Mouse (Mus musculus) limb, embryonic 11.5 days (tissue): ENCODE results near the gene Kif19a. TPM values are rescaled to one million over a fixed set of nuclear protein-coding genes. Genes with fewer than 3 reads are reported as not detected.
A peak's percentile ranks its signal among the peaks of the same experiment; 100 is the strongest.

Experiments
- ATAC-seq: fragments of 200-750 bp; cut with Nextera tagmentation; 2 replicates; pipeline ENCODE4 v1.8.0; 2017; ENCODE audit warnings: low read depth; ENCODE audit not compliant: insufficient number of reproducible peaks, low FRiP score, low TSS enrichment
- DNase-seq: peaks from one replicate; pipeline ENCODE4 v3.0.0-alpha.2; 2015; ENCODE audit warnings: low spot score
- H3K27ac ChIP-seq: fragments of 300-500 bp; sonication (generic); replicated peaks from 2 replicates; pipeline ENCODE4 v1.5.1; 2014; ENCODE audit warnings: low read depth, mild to moderate bottlenecking, low read length
- H3K27me3 ChIP-seq: fragments of 300-500 bp; sonication (generic); 2 replicates; pipeline ENCODE4 v1.6.1; 2014; ENCODE audit warnings: mild to moderate bottlenecking, low read length, mixed read lengths; ENCODE audit not compliant: control insufficient read depth, insufficient read depth
- H3K36me3 ChIP-seq: fragments of 300-500 bp; sonication (generic); 2 replicates; pipeline ENCODE4 v1.6.1; 2014; ENCODE audit warnings: mild to moderate bottlenecking, low read length, moderate library complexity, mixed read lengths; ENCODE audit not compliant: control insufficient read depth, insufficient read depth
- H3K4me1 ChIP-seq: fragments of 300-500 bp; sonication (generic); 2 replicates; pipeline ENCODE4 v1.6.1; 2014; ENCODE audit warnings: low read length, mixed read lengths; ENCODE audit not compliant: control insufficient read depth, insufficient read depth
- H3K4me2 ChIP-seq: fragments of 300-500 bp; sonication (generic); 2 replicates; pipeline ENCODE4 v1.6.1; 2014; ENCODE audit warnings: low read depth, mild to moderate bottlenecking, moderate library complexity; ENCODE audit not compliant: severe bottlenecking
- H3K4me3 ChIP-seq: fragments of 300-500 bp; sonication (generic); 2 replicates; pipeline ENCODE4 v1.5.1; 2014; ENCODE audit warnings: low read depth, low read length
- H3K9ac ChIP-seq: fragments of 300-500 bp; sonication (generic); 2 replicates; pipeline ENCODE4 v1.6.1; 2014; ENCODE audit warnings: mild to moderate bottlenecking, low read length
- H3K9me3 ChIP-seq: fragments of 300-500 bp; sonication (generic); 2 replicates; pipeline ENCODE4 v1.6.1; 2016; ENCODE audit warnings: low read length; ENCODE audit not compliant: control insufficient read depth
- WGBS: fragments of 180-500 bp; shearing (Covaris S2); extraction: QIAGEN DNeasy Blood & Tissue Kit; methylation state at CpG from one replicate; pipeline ENCODE4 v1.1.7; 2014; 5-methylcytosine and 5-hydroxymethylcytosine counted together
- polyA plus RNA-seq: library from polyadenylated mRNA; unstranded; fragments of >200 nt; fragmentation: Nextera tagmentation; extraction: Ambion mirVana; gene quantifications from 2 replicates; pipeline ENCODE4 v1.2.1, GENCODE M21; 2014

Gene Kif19a
- polyA plus RNA-seq, 1 experiment from 2014 or later = 0.15 TPM

GRCm38 (mm10) chr11:114727826-114728186, 37.4 kb upstream of the Kif19a start:
- peaks cover 15% of the 10 kb centered on the region for H3K4me1 ChIP-seq
- WGBS = 34% methylated on average over 5 of the region's 5 CpGs
- peak overlapping the region; percentile 54; the same call in 1 of the 2 replicates for H3K4me2 ChIP-seq
- H3K27me3 ChIP-seq = no peaks in the 10 kb centered on the region
- H3K27ac ChIP-seq = no peak overlapping the region
- ATAC-seq (no peak), DNase-seq (no peak)
- H3K9me3 ChIP-seq = no peaks in the 10 kb centered on the region
- no peak overlapping the region for H3K9ac ChIP-seq
- H3K36me3 ChIP-seq = no peaks in the 10 kb centered on the region
- H3K4me3 ChIP-seq = no peak overlapping the region

GRCm38 (mm10) chr11:114728333-114728732, 36.9 kb upstream of the Kif19a start:
- H3K27me3 ChIP-seq = no peaks in the 10 kb centered on the region
- ATAC-seq = no peak

GRCm38 (mm10) chr11:114729832-114730363, 35.3 kb upstream of the Kif19a start:
- ATAC-seq (no peak), DNase-seq (no peak)
- Histone ChIP-seq H3K9ac (no peak overlapping the region), H3K9me3 (no peaks in the 10 kb centered on the region), H3K4me2 (no peak overlapping the region), H3K27me3 (no peaks in the 10 kb centered on the region), H3K4me1 (peaks cover 13% of the 10 kb centered on the region), H3K27ac (no peak overlapping the region), H3K4me3 (no peak overlapping the region), H3K36me3 (no peaks in the 10 kb centered on the region)
- 53% methylated on average over 6 of the region's 6 CpGs for WGBS

More at GRCm38 (mm10) chr11:114728333-114728732, 36.9 kb upstream of the Kif19a start:
- WGBS = 44% methylated on average over 5 of the region's 5 CpGs
- no peaks in the 10 kb centered on the region for H3K36me3 ChIP-seq
- DNase-seq = no peak
- no peak overlapping the region for H3K4me3 ChIP-seq
- no peak overlapping the region for H3K27ac ChIP-seq
- H3K9me3 ChIP-seq = no peaks in the 10 kb centered on the region
- no peak overlapping the region for H3K9ac ChIP-seq
- no peak overlapping the region for H3K4me2 ChIP-seq
- peaks cover 15% of the 10 kb centered on the region for H3K4me1 ChIP-seq

- WGBS = 74% methylated on average over 4 of the region's 4 CpGs
- H3K4me1 ChIP-seq = peaks cover 8% of the 10 kb centered on the region
- ATAC-seq = no peak
These were observed 33.5 kb upstream of the Kif19a start for GRCm38 (mm10) chr11:114731711-114732110.

GRCm38 (mm10) chr11:114732890-114733289, 32.3 kb upstream of the Kif19a start:
- Histone ChIP-seq H3K36me3 (no peaks in the 10 kb centered on the region), H3K4me3 (no peak overlapping the region), H3K27me3 (no peaks in the 10 kb centered on the region), H3K9ac (no peak overlapping the region), H3K4me2 (no peak overlapping the region), H3K4me1 (no peaks in the 10 kb centered on the region), H3K9me3 (no peaks in the 10 kb centered on the region), H3K27ac (no peak overlapping the region)
- 73% methylated on average over 22 of the region's 22 CpGs for WGBS
- ATAC-seq (no peak), DNase-seq (no peak)

More at GRCm38 (mm10) chr11:114731711-114732110, 33.5 kb upstream of the Kif19a start:
- Histone ChIP-seq H3K9me3 (no peaks in the 10 kb centered on the region), H3K36me3 (no peaks in the 10 kb centered on the region), H3K9ac (no peak overlapping the region), H3K4me3 (no peak overlapping the region), H3K27ac (no peak overlapping the region), H3K27me3 (no peaks in the 10 kb centered on the region), H3K4me2 (no peak overlapping the region)
- DNase-seq = no peak

GRCm38 (mm10) chr11:114736111-114736510, 29.1 kb upstream of the Kif19a start:
- Histone ChIP-seq H3K4me1 (no peaks in the 10 kb centered on the region), H3K9ac (no peak overlapping the region), H3K4me2 (no peak overlapping the region), H3K36me3 (no peaks in the 10 kb centered on the region), H3K27me3 (no peaks in the 10 kb centered on the region), H3K27ac (no peak overlapping the region), H3K4me3 (no peak overlapping the region), H3K9me3 (no peaks in the 10 kb centered on the region)
- no peak for ATAC-seq
- WGBS = 83% methylated on average over 2 of the region's 2 CpGs
- no peak for DNase-seq

GRCm38 (mm10) chr11:114736913-114737624, 28.1 kb upstream of the Kif19a start:
- Histone ChIP-seq H3K4me2 (no peak overlapping the region), H3K9ac (no peak overlapping the region), H3K27me3 (no peaks in the 10 kb centered on the region), H3K36me3 (no peaks in the 10 kb centered on the region), H3K4me3 (no peak overlapping the region), H3K27ac (no peak overlapping the region), H3K9me3 (no peaks in the 10 kb centered on the region), H3K4me1 (no peaks in the 10 kb centered on the region)
- WGBS = 36% methylated on average over 11 of the region's 11 CpGs
- peak; percentile 65 for DNase-seq
- ATAC-seq = no peak

GRCm38 (mm10) chr11:114740598-114740997, 24.6 kb upstream of the Kif19a start:
- no peak for ATAC-seq
- Histone ChIP-seq H3K4me2 (no peak overlapping the region), H3K9ac (no peak overlapping the region), H3K4me3 (no peak overlapping the region), H3K4me1 (no peaks in the 10 kb centered on the region), H3K9me3 (no peaks in the 10 kb centered on the region), H3K27me3 (no peaks in the 10 kb centered on the region), H3K36me3 (no peaks in the 10 kb centered on the region), H3K27ac (no peak overlapping the region)
- WGBS = 45% methylated on average over 10 of the region's 10 CpGs
- no peak for DNase-seq
